ENCODE assay signal across 29 mouse cellular contexts in the genomic region with DNA sequence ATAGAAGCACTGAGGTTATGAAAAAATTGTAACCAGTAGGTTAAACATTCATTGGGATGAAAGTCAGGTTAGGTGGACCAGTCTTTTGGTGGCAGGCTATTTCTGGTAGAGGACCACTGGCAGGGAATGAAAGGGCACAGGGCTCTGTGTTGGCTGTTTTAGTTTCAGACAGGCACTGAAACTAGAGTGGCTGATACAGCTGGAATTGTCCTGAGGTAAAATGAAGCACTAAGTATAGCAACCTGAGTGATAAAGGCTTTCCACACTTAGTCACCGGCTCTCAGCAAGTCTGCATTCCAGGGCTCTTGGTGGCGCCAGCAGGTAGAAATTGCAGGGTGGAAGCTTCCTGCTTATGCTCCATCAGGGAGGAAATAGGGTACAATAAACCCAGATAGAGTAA.
DNase-seq lines count a peak whose midpoint lies in the region; ATAC-seq lines count a peak whose summit lies in the region.
"Had no signal": no experiment of that assay in that cellular context is flagged by ENCODE, and none has a peak within 500 bp of the region (broad histone marks: within the 10 kb centered on the region; RNA-seq: fewer than 3 reads in every experiment).

No protein-coding gene starts in this region.

- H3K36me3 ChIP-seq in heart, embryonic 10.5 days: no peaks in the 10 kb centered on the region
- no peaks in the 10 kb centered on the region for H3K36me3 ChIP-seq in heart, embryonic 15.5 days
- no peaks in the 10 kb centered on the region for H3K36me3 ChIP-seq in kidney, embryonic 16.5 days (ENCODE audit: insufficient read depth, low read length)
- H3K36me3 ChIP-seq: limb, embryonic 13.5 days; liver, embryonic 12.5 days; neural tube, embryonic 12.5 days had no signal

- peak; percentile 97 for DNase-seq in heart, adult 11 months
- no peak for DNase-seq in heart, postnatal 36 days
- peak; percentile 78 for DNase-seq in heart, embryonic 10.5 days (ENCODE audit: low spot score)
- DNase-seq in heart, postnatal 25 days (ENCODE audit: low spot score): peak; percentile 1
- no peak for DNase-seq in kidney, postnatal 25 days
- DNase-seq in gastrocnemius, postnatal 14 days: no peak
- DNase-seq: adrenal gland, adult 8-10 months; cerebellum, adult 2 months; cerebellum, postnatal 36 days; gastrocnemius, postnatal 25 days; kidney, adult 9 months; kidney, postnatal 14 days; liver, postnatal 0 days; lung, postnatal 14 days; right cerebral cortex, adult 18-20 months; right cerebral cortex, postnatal 4 days; thymus, adult 2 months; thymus, postnatal 36 days had no signal

- H3K4me3 ChIP-seq in heart, embryonic 10.5 days: no peak overlapping the region
- no peak overlapping the region for H3K4me3 ChIP-seq in heart, embryonic 15.5 days
- H3K4me3 ChIP-seq in kidney, embryonic 16.5 days (ENCODE audit: low read length): no peak overlapping the region
- H3K4me3 ChIP-seq: limb, embryonic 13.5 days; liver, embryonic 12.5 days; myocyte; neural tube, embryonic 12.5 days had no signal

- H3K27me3 ChIP-seq in heart, embryonic 10.5 days (ENCODE audit: insufficient read depth, poor library complexity, severe bottlenecking): no peaks in the 10 kb centered on the region
- H3K27me3 ChIP-seq in heart, embryonic 15.5 days: no peaks in the 10 kb centered on the region
- no peaks in the 10 kb centered on the region for H3K27me3 ChIP-seq in kidney, embryonic 16.5 days (ENCODE audit: insufficient read depth, low read length)
- H3K27me3 ChIP-seq: CH12.LX; liver, embryonic 12.5 days; neural tube, embryonic 12.5 days had no signal

- H3K9ac ChIP-seq in heart, embryonic 15.5 days: no peak overlapping the region
- H3K9ac ChIP-seq in kidney, embryonic 16.5 days (replicated peaks; ENCODE audit: low read length): no peak overlapping the region
- H3K9ac ChIP-seq: hindbrain, embryonic 14.5 days; limb, embryonic 13.5 days; liver, embryonic 12.5 days; liver, postnatal 0 days; neural tube, embryonic 12.5 days had no signal

- no peak overlapping the region for H3K4me2 ChIP-seq in heart, embryonic 15.5 days
- H3K4me2 ChIP-seq in kidney, embryonic 16.5 days (replicated peaks; ENCODE audit: low read depth, low read length): no peak overlapping the region
- H3K4me2 ChIP-seq: hindbrain, embryonic 14.5 days; limb, embryonic 13.5 days; liver, embryonic 12.5 days; midbrain, embryonic 11.5 days; neural tube, embryonic 12.5 days had no signal

- WGBS in heart, embryonic 10.5 days: 19% methylated on average over 2 of the region's 2 CpGs
- 17% methylated on average over 2 of the region's 2 CpGs for WGBS in heart, embryonic 15.5 days
- WGBS in kidney, embryonic 16.5 days: 53% methylated on average over 2 of the region's 2 CpGs

- H3K4me1 ChIP-seq in heart, embryonic 10.5 days: peaks cover 25% of the 10 kb centered on the region
- peaks cover 19% of the 10 kb centered on the region for H3K4me1 ChIP-seq in heart, embryonic 15.5 days (replicated peaks)
- no peaks in the 10 kb centered on the region for H3K4me1 ChIP-seq in kidney, embryonic 16.5 days (ENCODE audit: insufficient read depth, low read length)
- H3K4me1 ChIP-seq: limb, embryonic 13.5 days; liver, embryonic 12.5 days had no signal

- H3K9me3 ChIP-seq in heart, embryonic 10.5 days: no peaks in the 10 kb centered on the region
- H3K9me3 ChIP-seq in heart, embryonic 15.5 days (replicated peaks): no peaks in the 10 kb centered on the region
- H3K9me3 ChIP-seq in kidney, embryonic 16.5 days (ENCODE audit: low read length): no peaks in the 10 kb centered on the region
- H3K9me3 ChIP-seq: limb, embryonic 13.5 days; liver, embryonic 12.5 days; neural tube, embryonic 12.5 days had no signal

- intact Hi-C loops in heart, postnatal 36 days (cut with DNase I): loop anchor here (2.0 to 5.0 kb wide), 2 partner anchors 63 to 146 kb away; no protein-coding TSS in a partner anchor
- intact Hi-C loops in heart, postnatal 25 days (cut with DNase I): no loop called here
- intact Hi-C loops in gastrocnemius, postnatal 14 days (cut with DNase I; ENCODE audit: low total_unique reads): no loop called here

- peak; percentile 89 for ATAC-seq in heart, embryonic 15.5 days (replicated peaks; ENCODE audit: insufficient number of reproducible peaks, insufficient read depth, low FRiP score, low read depth)
- ATAC-seq in kidney, embryonic 16.5 days (ENCODE audit: low FRiP score, low TSS enrichment): no peak
- ATAC-seq: forebrain, embryonic 14.5 days; intestine, postnatal 0 days; liver, embryonic 12.5 days; liver, postnatal 0 days had no signal

- H3K27ac ChIP-seq in heart, embryonic 10.5 days: peak overlapping the region; percentile 74; the same call in 1 of the 2 replicates
- H3K27ac ChIP-seq in heart, embryonic 15.5 days: peak overlapping the region; percentile 84
- no peak overlapping the region for H3K27ac ChIP-seq in kidney, embryonic 16.5 days (ENCODE audit: low read length)
- H3K27ac ChIP-seq: hindbrain, embryonic 14.5 days; limb, embryonic 13.5 days; liver, embryonic 12.5 days; neural tube, embryonic 12.5 days had no signal

Comparison
In these comparisons a context has a peak if more than half of its experiments do, and no peak if none do; other contexts are left out.
1. DNase-seq: peak in heart, adult 11 months (single experiment), heart, embryonic 10.5 days (single experiment) and heart, postnatal 25 days (single experiment); none in heart, postnatal 36 days (0 of 2), kidney, postnatal 25 days (0 of 2) and gastrocnemius, postnatal 14 days (single experiment).